In genomic region chr17:32073359-32073758, GRCm38 (mm10) we compare ENCODE assay signal across 8 mouse cellular contexts. TPM values are rescaled to one million over a fixed set of nuclear protein-coding genes. Genes with fewer than 3 reads are reported as not detected.
DNase-seq lines count a peak whose midpoint lies in the region; ATAC-seq lines count a peak whose summit lies in the region.
"Had no signal": no experiment of that assay in that cellular context is flagged by ENCODE, and none has a peak within 500 bp of the region (broad histone marks: within the 10 kb centered on the region; RNA-seq: fewer than 3 reads in every experiment).

No protein-coding gene starts in this region.

- H3K4me2 ChIP-seq in forebrain, embryonic 14.5 days (ENCODE audit: low read length) = no peak overlapping the region
- H3K4me2 ChIP-seq in midbrain, embryonic 11.5 days = no peak overlapping the region
- H3K4me2 ChIP-seq: neural tube, embryonic 12.5 days had no signal

- WGBS in forebrain, embryonic 14.5 days = 5% methylated on average over 2 of the region's 2 CpGs
- 0% methylated on average over 2 of the region's 2 CpGs for WGBS in midbrain, embryonic 11.5 days

- H3K36me3 ChIP-seq in forebrain, embryonic 14.5 days (ENCODE audit: control insufficient read depth, insufficient read depth, low read length) = no peaks in the 10 kb centered on the region
- H3K36me3 ChIP-seq in midbrain, embryonic 11.5 days (ENCODE audit: control insufficient read depth, insufficient read depth, low read length) = no peaks in the 10 kb centered on the region
- H3K36me3 ChIP-seq: neural tube, embryonic 12.5 days had no signal

- H3K27ac ChIP-seq in forebrain, embryonic 14.5 days (ENCODE audit: low read depth, low read length) = no peak overlapping the region
- no peak overlapping the region for H3K27ac ChIP-seq in midbrain, embryonic 11.5 days (ENCODE audit: low read depth, low read length)
- H3K27ac ChIP-seq: neural tube, embryonic 12.5 days had no signal

- no peaks in the 10 kb centered on the region for H3K4me1 ChIP-seq in forebrain, embryonic 14.5 days (ENCODE audit: control insufficient read depth, insufficient read depth, low read length)
- H3K4me1 ChIP-seq in midbrain, embryonic 11.5 days (ENCODE audit: control insufficient read depth, insufficient read depth, low read length) = no peaks in the 10 kb centered on the region
- H3K4me1 ChIP-seq: neural tube, embryonic 12.5 days had no signal

- peak; percentile 74 for DNase-seq in Muller cell, postnatal 12 days (ENCODE audit: inconsistent ontology term)
- DNase-seq in c-Kit-negative CD71-positive TER-119-positive erythroid progenitor cells, embryonic 14.5 days (ENCODE audit: low read depth, low spot score) = peak; percentile 51
- DNase-seq in forebrain, embryonic 14.5 days (ENCODE audit: low spot score) = peak; percentile 79
- peak; percentile 26 for DNase-seq in hindlimb bud, embryonic 11.5 days (ENCODE audit: extremely low spot score, low read depth, low spot score)
- DNase-seq in left cerebral cortex, postnatal 10 days (ENCODE audit: extremely low spot score in 1 of 2, low spot score in 2 of 2) = peak; percentile 45 to 82
- peak; percentile 99 for DNase-seq in midbrain, embryonic 11.5 days (ENCODE audit: low spot score, missing footprints)
- DNase-seq in spleen, adult 18-20 months = peak; percentile 63 to 85

- H3K4me3 ChIP-seq in forebrain, embryonic 14.5 days (ENCODE audit: low read depth, low read length) = no peak overlapping the region
- H3K4me3 ChIP-seq in midbrain, embryonic 11.5 days (ENCODE audit: low read depth, low read length) = no peak overlapping the region
- H3K4me3 ChIP-seq: neural tube, embryonic 12.5 days had no signal

- ATAC-seq in forebrain, embryonic 14.5 days = peak; percentile 65
- peak; percentile 68 for ATAC-seq in midbrain, embryonic 11.5 days (ENCODE audit: low FRiP score)

- intact Hi-C loops in left cerebral cortex, postnatal 10 days (cut with DNase I) = loop anchor here (5.0 kb wide), 1 partner anchor 46 kb away; no protein-coding TSS in a partner anchor

- no peaks in the 10 kb centered on the region for H3K9me3 ChIP-seq in forebrain, embryonic 14.5 days (replicated peaks; ENCODE audit: control insufficient read depth, low read length)
- H3K9me3 ChIP-seq in midbrain, embryonic 11.5 days (ENCODE audit: control insufficient read depth, low read length) = no peaks in the 10 kb centered on the region

- no peaks in the 10 kb centered on the region for H3K27me3 ChIP-seq in forebrain, embryonic 14.5 days (replicated peaks; ENCODE audit: control insufficient read depth, insufficient read depth, low read length)
- no peaks in the 10 kb centered on the region for H3K27me3 ChIP-seq in midbrain, embryonic 11.5 days (ENCODE audit: control insufficient read depth, insufficient read depth, low read length)

- no peak overlapping the region for H3K9ac ChIP-seq in forebrain, embryonic 14.5 days (ENCODE audit: low read length)
- no peak overlapping the region for H3K9ac ChIP-seq in midbrain, embryonic 11.5 days (ENCODE audit: low read length)
- H3K9ac ChIP-seq: neural tube, embryonic 12.5 days had no signal

RNA-seq across cellular contexts. Expression of gene Hsf2bp, which starts 37.2 kb away (rescaled TPM):
- polyA plus RNA-seq in forebrain, embryonic 14.5 days (2014; fragmentation: Nextera tagmentation; extraction: Ambion mirVana) = 0.33 and 0.62 TPM in 2 replicates
- total RNA-seq in left cerebral cortex, postnatal 10 days (2021) = 1 to 10 TPM in 1 of 2 experiments, under 1 TPM in 1; 0.93 to 1.4 TPM
- 0.57 and 0.60 TPM in 2 replicates for polyA plus RNA-seq in midbrain, embryonic 11.5 days (2014; fragmentation: Nextera tagmentation; extraction: Ambion mirVana)

RNA-seq across cellular contexts. Expression of gene Rrp1b, which starts 37.5 kb away (rescaled TPM):
- 29.0 and 29.5 TPM in 2 replicates for polyA plus RNA-seq in forebrain, embryonic 14.5 days (2014; fragmentation: Nextera tagmentation; extraction: Ambion mirVana)
- 10 to 100 TPM; 21.2 to 22.3 TPM for total RNA-seq in left cerebral cortex, postnatal 10 days (2021)
- 49.4 and 51.2 TPM in 2 replicates for polyA plus RNA-seq in midbrain, embryonic 11.5 days (2014; fragmentation: Nextera tagmentation; extraction: Ambion mirVana)

Comparison
In these comparisons a context has a peak if more than half of its experiments do, and no peak if none do; other contexts are left out.
1. DNase-seq: peak in every context shown above with its lines; median percentile 99 in midbrain, embryonic 11.5 days; 79 in forebrain, embryonic 14.5 days; 74 in Muller cell, postnatal 12 days; 74 in spleen, adult 18-20 months; 64 in left cerebral cortex, postnatal 10 days; 51 in c-Kit-negative CD71-positive TER-119-positive erythroid progenitor cells, embryonic 14.5 days; 26 in hindlimb bud, embryonic 11.5 days.